Mouse (Mus musculus) cerebellum, adult 18-20 months (tissue): ENCODE results near the gene Olfr597.
"Not testable (repeated sequence)": the region's sequence is repeated elsewhere in the genome, so short reads cannot be mapped to it uniquely, and the experiment has no call there.

Experiments used
- DNase-seq, 2 experiments: peaks; one replicate each; pipeline ENCODE4 v3.0.0; 2021

Olfr597 gene

DNA sequence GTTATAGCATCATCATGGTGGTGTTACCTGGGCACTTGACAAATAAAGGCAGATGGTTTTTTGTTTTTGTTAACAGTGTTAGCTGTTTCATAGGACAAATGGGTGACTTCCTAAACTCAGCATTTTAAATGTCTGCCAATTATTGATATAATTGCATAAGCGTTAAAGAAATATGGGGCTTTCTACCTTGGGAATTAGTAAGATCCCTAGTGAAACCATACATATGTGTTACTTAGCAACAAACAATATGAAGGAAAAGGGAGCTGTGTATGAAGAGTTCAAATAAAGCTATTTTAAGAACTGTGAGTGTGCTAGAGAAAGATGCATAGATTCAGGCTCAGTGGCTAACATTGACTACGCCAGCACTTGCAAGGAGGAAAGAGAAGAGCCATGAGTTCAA, at the start of gene Olfr597:
Gene Olfr597 (plus strand): TSS at position 301 of the 400 bp plus-strand sequence.
- not testable (repeated sequence) for DNase-seq

DNA sequence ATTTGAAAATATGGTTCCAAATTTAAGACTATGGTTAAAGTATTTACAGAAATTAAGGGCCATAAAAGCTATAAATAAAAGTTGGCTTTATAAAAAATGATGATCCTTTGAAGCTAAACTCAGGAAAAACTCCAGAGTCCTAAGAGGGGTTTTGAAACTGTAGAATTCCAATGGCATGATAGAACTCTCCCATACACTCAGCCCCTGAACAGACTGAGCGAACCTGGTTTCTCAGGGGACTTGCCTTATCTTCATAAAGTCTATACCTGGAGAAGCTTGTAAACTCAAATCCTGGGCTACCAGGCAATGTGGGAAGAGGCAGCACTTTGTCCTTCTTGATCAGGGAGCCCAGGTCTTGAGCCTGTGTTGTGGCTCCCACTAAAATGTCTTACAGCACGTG, 10.8 kb upstream of the Olfr597 start, which contains the start of gene Olfr596:
Gene Olfr596 (plus strand): TSS at position 301 of the 400 bp plus-strand sequence.
- not testable (repeated sequence) for DNase-seq

DNA sequence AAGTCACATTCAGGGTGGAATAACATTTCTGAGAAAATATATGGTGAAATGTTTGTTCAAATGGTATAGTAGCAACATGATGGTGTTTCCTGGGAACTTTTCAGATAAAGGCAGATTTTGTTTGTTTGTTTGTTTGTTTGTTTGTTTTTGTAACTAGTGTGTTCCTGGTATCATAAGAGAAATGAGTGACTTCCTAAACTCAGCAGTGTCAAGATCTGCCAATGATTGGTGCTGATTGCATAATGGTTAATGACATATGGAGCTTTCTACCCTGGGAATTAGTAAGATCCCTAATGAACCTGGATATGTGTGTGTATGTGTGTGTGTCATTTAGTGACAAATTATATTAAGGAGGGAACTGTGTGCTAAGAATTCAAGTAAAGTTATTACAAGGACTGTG, 7.2 kb downstream of the Olfr597 start, which contains the start of gene Olfr598:
Gene Olfr598 (plus strand): TSS at position 301 of the 400 bp plus-strand sequence.
- DNase-seq: no peak

DNA sequence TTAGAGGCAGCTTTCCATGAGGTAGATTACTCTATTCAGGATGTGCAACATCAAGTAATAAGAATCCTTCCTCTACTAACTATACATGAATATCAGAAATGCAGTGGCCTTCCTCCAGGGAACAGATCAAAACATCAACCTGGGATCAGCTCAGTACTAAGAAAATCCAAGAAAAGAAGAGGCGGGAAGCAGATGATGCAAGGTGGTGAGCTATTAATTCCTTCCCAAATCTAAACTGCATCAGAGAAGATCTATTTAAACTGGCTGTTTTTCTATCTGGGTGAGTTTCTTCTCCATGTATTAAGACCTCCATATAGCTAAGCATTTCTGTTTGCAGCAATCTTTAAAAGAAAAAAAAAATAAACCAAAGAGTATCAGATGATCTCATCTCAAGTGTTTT, 19.5 kb downstream of the Olfr597 start, which contains the start of gene Olfr599:
Gene Olfr599 (plus strand): TSS at position 301 of the 400 bp plus-strand sequence.
- DNase-seq: no peak

DNA sequence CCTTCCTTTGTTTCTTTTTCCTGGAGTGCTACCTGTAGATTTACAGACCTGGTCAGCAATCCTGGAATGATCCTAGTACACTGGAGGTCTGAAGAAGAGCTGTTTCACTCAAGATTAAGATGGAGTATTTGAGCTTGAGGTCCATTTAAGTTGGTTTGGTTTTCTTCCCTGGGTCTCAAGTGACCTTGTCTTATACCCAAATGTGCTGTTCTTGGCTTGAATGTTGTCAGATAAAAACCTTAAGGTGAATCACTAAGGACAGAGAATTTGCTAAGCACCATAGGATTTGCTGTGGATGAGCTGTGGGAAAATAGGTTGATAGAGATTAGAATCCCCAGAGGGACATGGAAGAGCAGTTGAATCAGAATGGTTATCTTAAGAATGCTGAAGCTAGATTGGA, 33.5 kb downstream of the Olfr597 start, which contains the start of gene Olfr600:
Gene Olfr600 (minus strand): TSS at position 101 of the 400 bp plus-strand sequence.
- DNase-seq: no peak

DNA sequence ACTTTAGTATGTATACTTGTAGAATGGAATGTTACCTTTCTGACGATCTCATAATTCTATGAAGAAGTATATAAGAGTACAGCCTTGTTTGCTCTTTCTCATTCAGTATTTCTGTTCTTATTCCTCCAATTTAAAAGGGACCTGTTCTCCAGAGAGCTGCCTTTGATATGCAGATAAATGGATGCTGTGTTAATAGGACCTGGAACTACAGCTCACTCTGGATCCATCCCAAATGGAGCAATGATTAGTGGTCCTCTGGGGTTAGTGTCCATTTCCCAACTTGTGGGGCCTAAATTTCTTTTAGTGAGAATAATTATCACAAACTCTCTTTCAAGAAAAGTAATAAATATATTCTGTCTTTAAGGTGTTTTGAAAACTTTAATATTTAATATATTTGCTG, 46.4 kb downstream of the Olfr597 start, which contains the start of gene Olfr601:
Gene Olfr601 (minus strand): TSS at position 101 of the 400 bp plus-strand sequence.
- no peak for DNase-seq
